Mouse (Mus musculus) heart, adult 2 months (tissue): Measurements from ENCODE around the gene Tomm40l. TPM values are rescaled to one million over a fixed set of nuclear protein-coding genes. Genes with fewer than 3 reads are reported as not detected.

Experiments used
- DNase-seq, 2 experiments: peaks; one replicate each; pipeline ENCODE4 v3.0.0; 2021
- H3K27ac ChIP-seq: fragments of 200-600 bp; 2 replicates; pipeline ENCODE4 v1.8.1; 2022
- H3K27me3 ChIP-seq: fragments of 200-500 bp; 2 replicates; pipeline ENCODE4 v1.6.1; 2012; ENCODE audit warnings: mild to moderate bottlenecking, low read length, inconsistent platforms, mixed read lengths; ENCODE audit not compliant: control insufficient read depth, insufficient read depth
- H3K36me3 ChIP-seq: fragments of 200-500 bp; 2 replicates; pipeline ENCODE4 v1.6.1; 2012; ENCODE audit warnings: low read length, inconsistent platforms; ENCODE audit not compliant: control insufficient read depth, insufficient read depth
- H3K4me1 ChIP-seq: fragments of 200-500 bp; 2 replicates; pipeline ENCODE4 v1.6.1; 2011; ENCODE audit warnings: low read length; ENCODE audit not compliant: control insufficient read depth, insufficient read depth
- H3K4me3 ChIP-seq: fragments of 200-600 bp; 2 replicates; pipeline ENCODE4 v1.8.1; 2022
- H3K79me2 ChIP-seq: fragments of 200-500 bp; replicated peaks from 2 replicates; pipeline ENCODE4 v1.6.1; 2012; ENCODE audit warnings: mild to moderate bottlenecking, inconsistent platforms, low read length, moderate library complexity, mixed read lengths; ENCODE audit not compliant: control insufficient read depth, insufficient read depth
- H3K9ac ChIP-seq: fragments of 200-500 bp; 2 replicates; pipeline ENCODE4 v1.6.1; 2012; ENCODE audit warnings: low read depth, mild to moderate bottlenecking, control low read depth, inconsistent platforms, low read length, mixed read lengths
- CTCF ChIP-seq: fragments of 200-600 bp; IDR thresholded peaks from 2 replicates; pipeline ENCODE4 v1.8.1; 2022; ENCODE audit warnings: antibody characterized with exemption, mild to moderate bottlenecking, moderate library complexity
- EP300 ChIP-seq: fragments of 200-500 bp; IDR thresholded peaks from 2 replicates; pipeline ENCODE4 v1.6.1; 2011; ENCODE audit warnings: low read depth, low read length, control low read depth; ENCODE audit not compliant: insufficient read depth
- POLR2A ChIP-seq: fragments of 200-500 bp; IDR thresholded peaks from 2 replicates; pipeline ENCODE4 v1.6.1; 2011; ENCODE audit warnings: mild to moderate bottlenecking, low read depth, low read length, control low read depth; ENCODE audit not compliant: insufficient read depth
- WGBS: fragments of 180-500 bp; shearing (Covaris S2); methylation state at CpG from one replicate; pipeline ENCODE4 v1.1.7; 2018; 5-methylcytosine and 5-hydroxymethylcytosine counted together
- intact Hi-C: fragments of 180-260 bp; cut with DNase I; formaldehyde crosslinking; loops from one replicate; pipeline ENCODE4 v1.15.1; 2025
- polyA plus RNA-seq: library from polyadenylated mRNA; depleted of rRNA; stranded (reverse); fragments of >200 nt; gene quantifications from 2 replicates; pipeline ENCODE4 v1.2.3, GENCODE M21; 2012
- total RNA-seq, 2 experiments: library from RNA; stranded (reverse); gene quantifications; 2 replicates each; pipeline ENCODE4 v1.2.3; 2021

Tomm40l gene
- total and polyA plus RNA-seq, 3 experiments = 63.9 to 81.6 (median 79.8) TPM

DNA sequence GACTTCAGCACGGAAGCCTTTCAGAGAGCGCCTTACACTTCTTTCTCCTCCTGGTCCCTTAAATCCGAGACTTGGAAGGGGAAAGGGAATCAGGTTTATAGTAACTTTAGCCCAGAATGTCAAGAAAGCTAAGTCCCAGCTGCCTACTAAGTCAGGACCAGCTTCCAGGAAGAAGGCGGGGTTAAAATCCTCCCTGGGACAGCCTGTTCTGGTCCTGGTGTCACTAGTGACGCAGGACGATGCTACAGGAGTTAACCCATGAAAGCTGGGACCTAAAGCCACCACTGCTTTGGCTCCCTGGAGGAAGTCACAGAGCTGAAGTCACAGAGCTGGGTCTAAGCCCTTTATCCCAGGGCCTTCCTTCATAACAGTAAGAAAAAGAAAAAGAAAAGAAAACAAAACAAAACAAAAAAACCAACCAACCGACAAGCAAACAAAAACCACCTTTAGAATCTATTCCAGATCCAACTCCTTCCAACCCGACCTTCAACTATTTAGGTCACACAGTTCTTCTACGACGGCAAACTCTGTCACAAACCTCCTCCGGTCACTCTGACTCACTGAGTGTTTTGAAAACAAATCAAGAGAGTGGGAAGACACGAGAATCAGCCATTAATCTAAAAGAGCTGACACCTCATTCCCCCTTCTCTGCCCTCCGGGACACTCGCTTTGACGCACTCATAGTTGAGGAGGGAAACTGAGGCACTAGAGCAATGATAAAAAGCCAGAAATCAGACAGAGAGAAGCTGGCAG, 17.9 kb upstream of the Tomm40l start:
- Histone ChIP-seq H3K79me2 (peaks cover 1% of the 10 kb centered on the region), H3K27ac (peak overlapping the region; percentile 60), H3K4me1 (peaks cover 3% of the 10 kb centered on the region), H3K36me3 (peaks cover 21% of the 10 kb centered on the region), H3K9ac (no peak overlapping the region), H3K4me3 (peak overlapping the region; percentile 16), H3K27me3 (no peaks in the 10 kb centered on the region)
- intact Hi-C loops = loop anchor here (2.0 kb wide), 1 partner anchor 17 kb away; the partner anchor contains the start of gene Tomm40l
- WGBS = 41% methylated on average over 15 of the region's 15 CpGs
- TF ChIP-seq EP300 (peak; percentile 84; the same call in 1 of the 2 replicates), POLR2A (peak; percentile 23; the same call in 1 of the 2 replicates), CTCF (no peak)
- peak; percentile 56 to 69 for DNase-seq

DNA sequence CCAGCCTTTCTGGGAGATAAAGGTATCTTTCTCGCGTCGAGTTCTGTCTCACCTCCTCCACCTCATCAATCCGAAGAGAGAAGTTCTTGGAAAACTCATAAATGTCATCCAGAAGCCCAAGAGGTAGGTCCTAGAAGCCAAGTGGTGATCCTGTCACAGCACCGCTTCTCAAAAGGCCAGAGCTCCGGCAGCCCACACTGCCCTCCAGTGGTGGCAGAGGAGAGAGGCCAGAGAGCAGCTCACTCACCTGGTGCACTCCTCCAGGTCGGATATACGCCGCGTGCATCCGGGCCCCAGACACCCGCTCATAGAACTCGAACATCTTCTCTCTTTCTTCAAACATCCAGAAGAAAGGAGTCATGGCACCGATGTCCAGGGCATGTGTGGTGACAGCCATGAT, 16.1 kb upstream of the Tomm40l start:
- no peaks in the 10 kb centered on the region for H3K27me3 ChIP-seq
- DNase-seq = peak; percentile 55 to 69
- H3K36me3 ChIP-seq = peaks cover 21% of the 10 kb centered on the region
- no peaks in the 10 kb centered on the region; the same call in none of the 2 replicates for H3K79me2 ChIP-seq
- intact Hi-C loops = loop anchor here (2.0 kb wide), 1 partner anchor 16 kb away; the partner anchor contains the start of gene Tomm40l
- peaks cover 3% of the 10 kb centered on the region; the same call in 1 of the 2 replicates for H3K4me1 ChIP-seq
- H3K9ac ChIP-seq = no peak overlapping the region
- TF ChIP-seq EP300 (no peak), POLR2A (no peak), CTCF (peak; percentile 85)
- H3K4me3 ChIP-seq = no peak overlapping the region
- H3K27ac ChIP-seq = no peak overlapping the region
- WGBS = 69% methylated on average over 14 of the region's 14 CpGs

DNA sequence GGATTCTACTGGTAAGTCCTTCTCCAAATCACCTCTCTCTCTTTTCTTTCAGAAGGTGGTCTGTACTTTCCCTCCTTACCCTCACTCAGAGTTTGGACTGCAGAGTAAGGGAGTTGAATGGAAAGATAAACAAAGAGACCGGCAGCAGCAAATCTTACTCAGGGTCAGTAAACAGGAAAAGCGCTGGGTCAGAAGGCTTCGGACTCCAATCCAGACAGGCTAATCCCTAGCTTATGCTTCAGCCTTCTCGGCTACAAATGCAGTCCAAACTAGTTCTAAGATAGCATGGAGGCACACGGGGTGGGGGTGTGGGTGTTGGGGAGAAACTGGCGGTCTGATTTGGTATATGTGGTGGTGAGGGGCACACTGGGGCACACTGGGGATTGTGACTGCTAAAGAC, 15.1 kb upstream of the Tomm40l start:
- no peak for DNase-seq
- 64% methylated on average over 6 of the region's 6 CpGs for WGBS
- peaks cover 21% of the 10 kb centered on the region for H3K36me3 ChIP-seq
- H3K9ac ChIP-seq = no peak overlapping the region
- intact Hi-C loops = no loop called here
- TF ChIP-seq CTCF (no peak), EP300 (no peak), POLR2A (no peak)
- no peaks in the 10 kb centered on the region for H3K79me2 ChIP-seq
- H3K27me3 ChIP-seq = no peaks in the 10 kb centered on the region
- peaks cover 2% of the 10 kb centered on the region for H3K4me1 ChIP-seq
- no peak overlapping the region for H3K27ac ChIP-seq
- H3K4me3 ChIP-seq = no peak overlapping the region

DNA sequence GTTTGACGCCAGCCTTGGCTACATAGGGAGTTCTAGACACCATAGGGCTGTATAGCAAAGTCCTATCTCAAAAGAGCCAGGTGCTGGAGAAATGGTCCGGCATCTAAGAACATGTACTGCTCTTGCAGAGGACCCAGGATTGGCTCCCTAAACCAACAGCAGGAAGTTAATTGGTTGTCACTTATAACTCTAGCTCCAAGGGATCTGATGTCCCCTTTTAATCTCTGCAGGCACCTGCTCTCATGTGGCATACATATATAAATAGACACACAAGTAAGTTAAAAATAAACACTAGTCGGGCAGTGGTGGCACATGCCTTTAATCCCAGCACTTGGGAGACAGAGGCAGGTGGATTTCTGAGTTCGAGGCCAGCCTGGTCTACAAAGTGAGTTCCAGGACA, 13.5 kb upstream of the Tomm40l start:
- TF ChIP-seq POLR2A (no peak), EP300 (no peak), CTCF (no peak)
- DNase-seq = no peak
- Histone ChIP-seq H3K4me3 (no peak overlapping the region), H3K9ac (no peak overlapping the region), H3K36me3 (peaks cover 21% of the 10 kb centered on the region), H3K4me1 (peaks cover 2% of the 10 kb centered on the region), H3K27ac (peak overlapping the region; percentile 61), H3K79me2 (no peaks in the 10 kb centered on the region), H3K27me3 (no peaks in the 10 kb centered on the region)
- intact Hi-C loops = no loop called here
- 56% methylated on average over 4 of the region's 4 CpGs for WGBS

DNA sequence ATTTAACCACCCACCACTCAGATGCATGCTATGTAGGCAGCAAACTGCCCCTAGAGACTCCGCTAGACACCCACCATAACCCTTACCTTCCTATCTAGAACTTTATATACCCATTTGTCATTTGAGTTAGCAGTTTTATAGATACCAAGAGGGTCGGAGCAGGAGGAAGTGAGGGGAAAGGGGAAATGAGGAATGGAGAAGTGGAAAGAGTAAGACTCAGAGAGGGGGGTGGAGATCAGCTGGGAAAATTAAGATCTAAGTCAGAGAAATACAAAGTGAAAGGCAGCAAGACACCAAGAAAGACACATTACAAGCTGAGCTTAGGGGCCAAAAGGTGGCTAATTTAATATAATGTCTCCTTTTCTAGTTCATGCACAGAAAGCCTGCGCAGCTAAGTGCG, 12.2 kb upstream of the Tomm40l start:
- H3K27ac ChIP-seq = no peak overlapping the region
- peaks cover 12% of the 10 kb centered on the region for H3K36me3 ChIP-seq
- H3K27me3 ChIP-seq = no peaks in the 10 kb centered on the region
- H3K79me2 ChIP-seq = no peaks in the 10 kb centered on the region
- DNase-seq = no peak
- WGBS = 88% methylated on average over 4 of the region's 4 CpGs
- H3K4me3 ChIP-seq = no peak overlapping the region
- H3K9ac ChIP-seq = no peak overlapping the region
- intact Hi-C loops = no loop called here
- no peaks in the 10 kb centered on the region; the same call in none of the 2 replicates for H3K4me1 ChIP-seq
- TF ChIP-seq EP300 = no peak
- no peak for TF ChIP-seq CTCF
- TF ChIP-seq POLR2A = no peak

DNA sequence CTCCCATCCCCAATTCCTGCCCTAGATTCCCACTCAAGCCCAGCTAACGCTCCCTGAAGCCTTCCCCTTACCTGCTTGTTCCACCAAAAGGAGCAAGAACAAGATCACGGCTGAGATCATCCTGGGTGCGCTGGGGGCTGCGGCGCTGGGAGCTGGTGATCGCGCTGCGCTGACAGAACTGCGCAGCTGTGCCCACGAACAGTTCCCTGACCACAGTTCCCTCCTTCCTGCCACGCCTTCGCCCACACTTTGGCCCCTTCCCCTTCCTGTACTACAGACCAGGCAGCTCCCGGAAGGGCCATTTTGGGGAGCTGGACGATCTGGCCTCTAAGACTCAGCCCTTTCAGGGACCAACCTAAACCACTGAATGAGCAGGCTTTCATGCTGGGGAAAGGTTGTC, 11.8 kb upstream of the Tomm40l start, which contains the start of gene Fcer1g:
Gene Fcer1g, minus strand, starts transcription at position 240 of the 400 bp plus-strand sequence.
- WGBS = 82% methylated on average over 14 of the region's 14 CpGs

More for the DNA sequence above, 11.8 kb upstream of the Tomm40l start, which contains the start of gene Fcer1g:
- TF ChIP-seq CTCF = no peak
- TF ChIP-seq EP300 = no peak
- TF ChIP-seq POLR2A = peak; percentile 62; the same call in 1 of the 2 replicates
- peak; percentile 51 to 67 for DNase-seq
- H3K4me1 ChIP-seq = no peaks in the 10 kb centered on the region; the same call in none of the 2 replicates
- H3K4me3 ChIP-seq = no peak within 1 kb of the TSS
- intact Hi-C loops = no loop called here
- no peaks in the 10 kb centered on the region for H3K27me3 ChIP-seq
- H3K79me2 ChIP-seq = no peaks in the 10 kb centered on the region
- H3K36me3 ChIP-seq = peaks cover 12% of the 10 kb centered on the region
- H3K9ac ChIP-seq = 0 out of 2 replicates have a peak within 1 kb of the TSS, but pooled peaks have one; percentile 37
- peak within 1 kb of the TSS; percentile 28 for H3K27ac ChIP-seq
